Mouse (Mus musculus) cerebellum, adult 2 months (tissue): Measurements from ENCODE around the gene 1700034J05Rik. TPM values are rescaled to one million over a fixed set of nuclear protein-coding genes. Genes with fewer than 3 reads are reported as not detected.

Experiments used
- DNase-seq, 2 experiments: peaks; one replicate each; pipeline ENCODE4 v3.0.0; 2021
- H3K27ac ChIP-seq: fragments of 200-500 bp; 2 replicates; pipeline ENCODE4 v1.5.1; 2012; ENCODE audit warnings: low read length, control low read depth, inconsistent platforms; ENCODE audit not compliant: insufficient read depth
- H3K27me3 ChIP-seq: fragments of 200-500 bp; 2 replicates; pipeline ENCODE4 v1.6.1; 2012; ENCODE audit warnings: inconsistent platforms, mild to moderate bottlenecking, low read length, moderate library complexity; ENCODE audit not compliant: control insufficient read depth, insufficient read depth
- H3K4me1 ChIP-seq: fragments of 200-500 bp; 2 replicates; pipeline ENCODE4 v1.6.1; 2011; ENCODE audit warnings: low read length; ENCODE audit not compliant: control insufficient read depth, insufficient read depth
- H3K4me3 ChIP-seq: fragments of 200-500 bp; replicated peaks from 2 replicates; pipeline ENCODE3; 2011; ENCODE audit warnings: mild to moderate bottlenecking, low read depth, low read length, control low read depth; ENCODE audit not compliant: insufficient read depth
- CTCF ChIP-seq: fragments of 200-500 bp; IDR thresholded peaks from 2 replicates; pipeline ENCODE4 v1.5.1; 2011; ENCODE audit warnings: low read depth, mild to moderate bottlenecking, control low read depth, low read length, moderate library complexity, borderline replicate concordance; ENCODE audit not compliant: insufficient read depth
- POLR2A ChIP-seq: fragments of 200-500 bp; IDR thresholded peaks from 2 replicates; pipeline ENCODE4 v1.6.1; 2011; ENCODE audit warnings: low read length, control low read depth, borderline replicate concordance; ENCODE audit not compliant: insufficient read depth
- whole genome bisulfite sequencing: fragments of 180-500 bp; shearing (Covaris S2); methylation state at CpG from one replicate; pipeline ENCODE4 v1.1.7; 2018; 5-methylcytosine and 5-hydroxymethylcytosine counted together
- polyA plus RNA-seq: library from polyadenylated mRNA; depleted of rRNA; stranded (reverse); fragments of >200 nt; gene quantifications from 2 replicates; pipeline ENCODE4 v1.2.3, GENCODE M21; 2012; rRNA removed

The 1700034J05Rik gene
- polyA plus RNA-seq, 1 experiment, result not detected

DNA sequence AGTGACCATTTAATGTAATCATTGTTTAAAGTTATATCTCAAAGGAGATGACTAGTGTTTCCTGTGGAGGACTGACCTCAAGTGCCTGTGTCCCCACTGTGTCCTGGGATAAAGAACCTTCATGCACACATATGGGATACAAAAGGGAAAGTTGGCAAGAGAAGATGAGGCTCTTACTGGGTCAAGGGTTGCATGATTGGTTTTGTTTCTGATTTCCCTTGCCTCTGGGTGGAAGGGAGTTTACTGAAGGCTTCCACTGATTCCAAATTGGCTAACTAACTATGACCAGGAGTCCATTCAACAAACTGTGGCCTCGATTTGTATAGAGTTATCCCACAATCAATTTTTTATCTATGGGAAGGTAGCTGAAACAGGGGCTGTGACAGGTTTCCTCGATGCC lies 50.6 kb downstream of the 1700034J05Rik start:
- no peak for DNase-seq
- Histone ChIP-seq H3K27ac (no peak overlapping the region), H3K4me1 (no peaks in the 10 kb centered on the region), H3K27me3 (no peaks in the 10 kb centered on the region), H3K4me3 (no peak overlapping the region)
- no peak for TF ChIP-seq CTCF
- TF ChIP-seq POLR2A, result no peak
- WGBS, result 71% methylated on average over 2 of the region's 2 CpGs

DNA sequence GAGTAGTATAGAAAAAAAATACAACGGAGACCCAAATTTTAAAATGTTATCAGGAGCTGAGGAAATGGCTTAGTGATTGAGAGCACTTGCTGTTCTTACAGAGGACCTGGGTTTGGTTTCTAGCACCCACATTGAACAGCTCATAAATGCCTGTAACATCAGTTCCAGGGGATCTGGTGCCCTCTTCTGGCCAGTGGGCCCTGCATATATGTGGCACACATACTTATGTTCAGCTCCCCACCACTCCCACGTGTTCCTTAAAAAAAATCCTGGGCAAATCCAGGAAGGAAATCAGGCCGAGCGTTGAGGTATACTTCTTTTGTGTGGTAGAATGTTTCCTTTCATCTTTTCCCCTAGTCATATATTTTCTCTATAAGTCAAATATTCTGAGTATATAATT lies 52.3 kb downstream of the 1700034J05Rik start:
- WGBS, result 95% methylated on average over 4 of the region's 4 CpGs
- DNase-seq, result no peak
- H3K27me3 ChIP-seq, result no peaks in the 10 kb centered on the region
- TF ChIP-seq POLR2A (no peak), CTCF (no peak)
- H3K4me1 ChIP-seq, result no peaks in the 10 kb centered on the region
- H3K4me3 ChIP-seq, result no peak overlapping the region
- no peak overlapping the region for H3K27ac ChIP-seq

Other genes with a start within 250 kb of the 1700034J05Rik start
- 14.4 and 16.4 TPM in 2 replicates for gene Stk38l, start 229.4 kb downstream of the 1700034J05Rik start, polyA plus RNA-seq
- gene Arntl2, start 158.4 kb downstream of the 1700034J05Rik start, polyA plus RNA-seq, result 12.2 and 15.0 TPM in 2 replicates
- not detected in 2 replicates for gene Smco2, start 104.3 kb downstream of the 1700034J05Rik start, polyA plus RNA-seq
- gene Ppfibp1, start 65.9 kb downstream of the 1700034J05Rik start, polyA plus RNA-seq, result 8.7 and 9.4 TPM in 2 replicates
- 0.40 and 0.69 TPM in 2 replicates for gene Rep15, start 78.2 kb upstream of the 1700034J05Rik start, polyA plus RNA-seq
- gene Mrps35, start 88.3 kb upstream of the 1700034J05Rik start, polyA plus RNA-seq, result 41.7 and 41.9 TPM in 2 replicates
- gene Mansc4, start 132.6 kb upstream of the 1700034J05Rik start, polyA plus RNA-seq, result 0.19 and 0.21 TPM in 2 replicates
- gene Klhl42, start 137.0 kb upstream of the 1700034J05Rik start, polyA plus RNA-seq, result 16.5 and 17.2 TPM in 2 replicates